Mouse (Mus musculus): ENCODE measurements around the gene Prkcsh.

Gene Prkcsh

DNA sequence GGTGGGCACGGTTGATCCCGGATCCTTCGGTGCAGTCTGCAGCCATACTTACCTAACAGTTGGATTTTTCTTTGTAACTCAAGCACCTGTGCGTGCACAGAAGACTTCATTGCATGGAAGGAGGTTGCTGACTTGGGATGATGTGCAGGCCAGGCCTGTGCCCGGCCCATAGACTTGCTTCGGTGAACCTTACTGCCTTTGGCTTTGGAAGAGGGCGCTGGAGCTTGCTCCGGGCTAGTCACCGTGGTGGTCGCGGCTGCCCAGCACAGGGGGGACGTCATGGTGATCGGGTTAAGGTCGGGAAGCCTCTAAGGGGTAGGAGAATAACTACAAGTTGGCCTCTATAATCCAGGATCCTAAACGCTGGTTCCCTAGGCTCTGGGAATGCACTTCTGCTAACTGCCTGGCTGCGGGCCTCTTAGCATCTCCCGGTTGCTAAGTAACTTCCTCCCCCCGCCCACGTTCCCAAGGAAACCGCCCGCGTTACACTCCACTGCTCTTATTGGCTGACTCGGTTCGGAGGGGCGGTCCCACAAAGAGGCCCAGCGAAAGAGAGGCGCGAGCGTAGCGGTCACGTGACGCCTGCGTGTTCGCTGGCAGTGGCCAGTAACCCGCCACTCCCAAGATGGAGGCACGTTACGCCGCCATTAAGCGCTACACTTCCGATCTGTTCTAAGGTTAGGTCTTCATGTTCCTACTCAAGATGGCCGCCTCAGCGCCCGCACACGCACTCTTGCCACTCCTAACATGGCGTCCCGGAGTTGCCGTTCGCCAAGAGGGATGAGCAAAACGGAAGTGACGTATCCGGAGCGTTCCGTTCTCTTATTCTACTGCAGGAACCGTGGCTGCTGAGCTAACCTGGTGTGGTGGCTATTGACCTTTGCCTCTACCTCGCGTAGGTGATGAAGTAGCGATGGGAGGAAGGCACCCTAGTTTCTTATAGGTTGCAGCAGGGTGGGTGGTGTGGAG lies at the start of gene Prkcsh, which contains the start of gene Ccdc151:
Gene Prkcsh (plus strand): TSS at position 613 of the 969 bp plus-strand sequence.
Gene Ccdc151 (minus strand): TSS at position 441 of the 969 bp plus-strand sequence.
- DNase-seq (ENCODE audit: low spot score), result peak; percentile 99

DNA sequence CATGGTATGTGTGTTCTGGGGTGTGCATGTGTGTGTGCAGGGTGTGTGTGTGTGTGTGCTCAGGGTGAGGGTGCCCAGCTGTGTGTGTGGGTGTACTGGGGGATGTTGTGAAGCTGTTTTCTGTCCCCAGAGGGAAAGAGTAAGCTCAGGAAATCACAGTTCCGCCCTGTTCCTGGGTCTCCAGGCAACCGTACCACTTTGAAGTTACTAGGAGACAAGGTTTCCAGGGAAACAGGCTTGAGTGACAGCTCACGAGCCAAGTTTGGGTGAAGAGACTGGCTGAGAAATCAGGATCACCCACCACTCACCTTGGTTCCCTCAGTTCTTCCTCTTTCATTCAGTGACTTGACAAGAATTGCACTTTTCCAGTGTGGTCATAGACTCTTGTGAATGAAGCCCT lies 49.0 kb upstream of the Prkcsh start:
- DNase-seq (ENCODE audit: low spot score), result no peak

DNA sequence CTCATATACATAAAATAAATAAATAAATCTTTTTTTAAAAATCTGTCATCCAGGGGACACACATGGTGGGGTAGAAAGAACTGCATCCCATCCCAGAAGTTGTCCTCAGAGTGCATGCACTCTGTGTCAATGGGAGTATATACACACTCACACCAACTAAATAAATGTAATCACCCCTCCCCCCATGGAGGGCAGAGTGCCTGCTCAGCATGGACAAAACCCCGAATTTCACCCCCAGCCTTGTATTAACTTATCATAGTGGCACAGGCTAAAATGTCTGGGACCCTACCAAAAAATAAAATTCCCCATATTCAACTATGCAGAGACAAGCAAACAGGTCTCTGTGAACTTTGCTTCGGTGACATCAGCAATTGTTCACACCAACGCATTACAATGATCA lies 48.0 kb upstream of the Prkcsh start:
- no peak for DNase-seq (ENCODE audit: low spot score)

DNA sequence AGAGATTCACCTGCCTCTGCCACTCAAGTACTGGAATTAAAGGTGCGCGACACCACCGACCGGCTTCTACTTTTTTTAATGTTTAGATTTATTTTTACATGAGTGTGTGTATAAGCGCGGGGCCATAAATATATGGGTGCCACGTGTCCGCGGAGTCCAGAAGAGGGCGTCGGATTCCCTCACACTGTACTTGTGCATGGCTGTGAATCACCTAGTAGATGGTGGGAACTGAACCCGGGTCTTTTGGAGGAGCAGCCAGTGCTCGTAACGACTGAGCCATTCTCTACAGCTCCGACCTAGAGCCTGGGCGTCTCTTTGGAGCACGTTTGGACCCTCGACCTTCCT lies 47.4 kb upstream of the Prkcsh start:
- no peak for DNase-seq (ENCODE audit: low spot score)

DNA sequence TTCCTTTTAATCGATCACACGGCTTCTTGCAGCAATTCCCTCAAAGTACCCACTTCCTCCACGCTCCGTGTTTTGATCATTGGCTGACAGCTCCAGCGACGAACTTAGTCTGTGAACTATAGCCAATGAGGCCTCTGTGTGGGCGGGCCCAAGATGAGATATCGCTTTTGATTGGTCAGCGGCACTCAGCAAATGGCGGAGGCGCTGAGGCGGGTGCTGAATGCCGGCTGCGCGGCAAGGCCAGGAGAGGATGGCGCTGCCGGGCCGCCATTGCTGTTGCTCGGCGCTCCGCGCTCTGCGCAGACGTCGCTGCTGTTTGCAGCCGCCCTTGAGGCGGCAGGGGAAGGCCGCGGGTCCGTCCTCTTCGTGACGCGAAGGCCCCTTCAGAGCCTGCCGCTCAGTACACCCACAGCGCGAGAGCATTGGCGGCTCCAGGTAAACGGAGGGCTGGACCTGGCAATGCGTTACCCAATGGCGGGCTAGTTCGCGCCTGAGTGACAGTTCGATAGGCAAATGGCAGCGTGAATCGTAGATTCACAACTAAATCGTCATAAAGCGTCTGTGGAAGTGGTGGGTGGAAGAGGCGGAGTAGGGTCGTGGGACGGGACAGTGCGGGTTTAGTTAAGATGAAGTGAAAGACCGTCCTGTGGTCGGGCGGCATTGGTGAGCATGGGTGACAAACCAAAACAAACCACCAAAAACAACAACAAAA lies 46.9 kb upstream of the Prkcsh start, which contains the start of gene Swsap1:
Gene Swsap1 (plus strand): TSS at position 186 of the 712 bp plus-strand sequence.
- peak; percentile 98 for DNase-seq (ENCODE audit: low spot score)

DNA sequence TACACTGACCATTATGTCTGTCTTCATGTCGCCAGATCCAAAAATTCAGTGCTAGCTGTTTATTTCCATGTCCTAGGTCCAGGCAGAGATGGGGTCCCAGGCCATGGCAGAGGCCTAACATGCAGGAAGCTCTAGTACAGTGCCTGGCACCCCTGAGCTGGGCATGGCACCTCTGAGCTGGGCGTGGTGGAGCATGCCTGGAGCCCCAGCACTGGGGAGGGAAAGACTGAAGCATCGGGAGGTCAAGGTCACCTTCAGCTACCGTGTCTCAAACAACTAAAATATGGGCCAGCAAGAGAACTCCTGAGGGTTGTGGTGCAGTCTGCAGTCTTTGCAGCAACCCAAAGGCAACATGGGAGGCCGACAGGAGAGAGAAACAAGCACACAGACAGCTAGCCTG lies 44.2 kb upstream of the Prkcsh start:
- DNase-seq (ENCODE audit: low spot score), result no peak

DNA sequence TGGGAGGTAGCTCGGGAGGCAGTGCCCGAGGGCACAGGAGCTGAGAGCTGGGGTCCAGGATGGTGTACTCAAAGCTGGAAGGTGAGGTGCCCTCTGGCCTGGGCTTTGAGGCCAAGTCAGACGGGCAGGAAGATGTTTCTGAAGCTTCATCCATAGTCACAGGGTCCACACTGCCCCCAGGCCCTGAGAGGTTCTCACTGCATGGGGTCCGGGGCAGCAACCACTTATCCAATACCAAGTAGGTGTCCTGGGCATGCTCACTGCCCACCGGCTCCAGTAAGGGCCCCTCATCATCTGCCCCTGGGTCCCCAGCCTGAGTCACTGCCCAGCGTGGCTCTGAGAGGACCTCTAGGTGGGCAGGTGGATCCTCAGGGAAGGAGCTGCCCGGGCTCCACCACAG lies 43.4 kb upstream of the Prkcsh start:
- no peak for DNase-seq (ENCODE audit: low spot score)

DNA sequence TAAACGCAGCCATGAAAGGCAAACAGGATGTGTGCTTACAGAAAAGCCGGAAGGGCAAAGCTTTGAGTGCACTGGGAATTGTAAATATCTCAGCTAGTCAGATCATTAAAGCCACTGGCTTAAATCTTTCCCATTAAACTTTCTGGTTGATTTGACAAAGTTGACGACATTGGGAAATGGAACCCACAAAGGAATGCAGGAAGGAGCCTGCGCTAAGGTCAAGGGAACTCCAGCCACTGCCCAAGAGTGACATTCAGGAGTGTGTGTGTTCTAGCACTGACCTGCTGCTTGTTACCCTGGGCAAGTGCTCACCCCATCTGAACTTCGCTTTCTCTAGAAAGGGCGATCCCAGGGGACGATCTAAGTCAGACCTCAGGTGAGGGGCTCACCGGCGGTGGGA lies 42.5 kb upstream of the Prkcsh start:
- no peak for DNase-seq (ENCODE audit: low spot score)

DNA sequence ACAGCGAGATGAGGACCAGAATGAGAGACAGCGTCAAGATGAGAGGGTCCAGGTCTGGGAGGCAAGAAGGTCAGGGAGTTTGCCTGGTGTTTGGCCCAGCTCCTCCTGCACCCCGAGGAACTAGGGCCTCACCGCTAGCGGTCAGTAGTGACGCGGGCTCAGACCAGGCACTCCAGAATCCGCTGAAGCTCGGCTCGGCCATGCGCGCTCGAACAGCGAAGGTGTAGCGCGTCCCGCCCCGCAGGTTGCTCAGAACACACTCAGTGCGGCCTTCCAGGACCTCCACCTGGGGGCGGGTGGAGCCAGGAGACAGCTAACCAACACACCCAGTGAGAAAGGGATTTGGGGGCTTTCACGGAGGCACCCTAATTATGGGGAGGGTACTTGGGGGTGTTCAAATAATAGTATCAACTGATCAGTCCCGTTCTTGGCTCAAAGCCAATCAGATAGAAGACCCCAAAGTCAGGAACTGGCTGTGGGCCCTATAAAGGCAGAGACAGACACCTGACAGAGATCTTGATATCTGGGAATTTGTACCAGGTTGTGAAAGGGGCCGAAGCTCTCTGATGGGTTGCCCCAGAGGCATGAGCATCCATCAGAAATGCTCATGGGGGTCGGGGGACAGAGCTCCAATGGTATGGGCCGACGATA lies 41.9 kb upstream of the Prkcsh start:
- DNase-seq (ENCODE audit: low spot score), result no peak

DNA sequence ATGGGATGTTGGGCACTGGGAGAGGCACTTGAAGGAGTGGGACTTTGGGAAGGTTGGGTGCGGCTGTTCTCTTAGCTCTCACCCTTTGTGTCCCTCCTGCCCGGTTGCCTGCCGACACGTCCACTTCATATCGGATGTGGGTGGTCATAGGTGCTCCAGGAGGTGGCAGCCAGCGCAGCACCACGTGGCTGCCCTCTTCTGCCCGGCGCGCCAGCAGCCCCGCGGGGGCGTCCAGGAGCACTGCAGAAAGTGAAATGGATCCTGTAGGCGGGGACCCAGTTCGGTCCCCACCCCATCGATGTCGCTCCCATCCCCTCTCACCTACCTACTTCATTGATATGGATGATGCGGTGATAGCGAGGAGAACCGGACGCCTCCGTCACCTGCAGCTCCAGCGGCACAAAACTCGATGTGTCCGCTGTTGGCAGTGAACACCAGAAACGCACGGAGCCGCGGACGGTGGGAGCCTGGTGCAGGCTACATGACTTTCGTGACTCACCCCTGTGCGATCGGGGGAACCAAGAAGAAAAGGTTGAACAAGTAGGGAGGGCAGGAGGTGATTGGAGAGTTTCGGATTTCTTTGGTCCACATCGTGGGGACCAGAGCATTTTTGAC lies 41.1 kb upstream of the Prkcsh start:
- DNase-seq (ENCODE audit: low spot score), result no peak

DNA sequence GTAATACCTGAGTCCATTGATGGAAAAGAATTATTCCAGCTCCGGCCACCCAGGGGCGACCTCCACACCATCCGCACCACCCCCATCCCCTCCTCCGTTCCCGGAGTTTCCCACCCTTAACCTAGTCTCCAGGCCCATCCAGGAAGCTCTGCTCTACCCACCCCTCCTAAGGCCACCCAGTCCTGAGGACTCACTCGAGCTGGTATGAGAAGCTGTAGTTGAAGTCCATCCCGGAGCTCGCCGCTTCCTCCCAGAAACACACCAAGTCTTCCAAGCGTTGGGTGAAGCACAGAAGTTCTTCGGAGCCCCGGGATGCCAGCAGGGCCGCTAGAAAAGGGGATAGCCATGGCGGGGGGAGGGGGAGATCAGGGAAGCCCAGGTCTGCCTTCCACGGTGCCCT lies 40.6 kb upstream of the Prkcsh start:
- no peak for DNase-seq (ENCODE audit: low spot score)

DNA sequence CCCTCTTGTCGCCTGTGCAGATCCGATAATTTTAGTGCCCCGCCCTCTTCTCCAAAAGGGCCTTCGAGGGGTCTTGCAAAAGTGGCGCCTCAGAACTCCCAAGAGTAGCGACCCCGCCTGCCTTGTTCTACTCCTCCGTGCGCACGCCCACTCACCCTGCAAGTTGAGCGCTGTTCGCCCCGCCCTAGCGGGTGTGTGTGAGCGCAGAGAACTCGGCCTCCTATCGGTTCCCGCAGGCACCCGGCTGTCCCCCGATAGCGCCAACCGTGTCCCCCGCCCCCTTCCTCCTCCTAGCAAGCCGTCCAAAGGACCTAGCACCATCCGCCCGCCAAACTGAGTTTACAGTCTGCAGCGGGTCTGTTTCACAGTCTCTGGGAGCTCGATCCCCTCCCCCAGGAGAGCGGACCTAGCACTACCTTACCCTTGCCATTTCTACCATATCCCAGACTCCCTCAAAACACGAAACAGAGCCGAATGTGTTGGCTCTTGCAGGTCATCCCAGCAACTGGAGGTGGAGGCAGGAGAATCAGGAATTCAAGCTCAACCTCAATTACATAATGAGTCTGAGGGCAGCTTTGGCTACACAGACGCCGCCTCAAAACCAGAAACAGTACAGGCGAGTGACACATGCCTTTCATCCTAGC lies 40.1 kb upstream of the Prkcsh start:
- peak; percentile 62 for DNase-seq (ENCODE audit: low spot score)

DNA sequence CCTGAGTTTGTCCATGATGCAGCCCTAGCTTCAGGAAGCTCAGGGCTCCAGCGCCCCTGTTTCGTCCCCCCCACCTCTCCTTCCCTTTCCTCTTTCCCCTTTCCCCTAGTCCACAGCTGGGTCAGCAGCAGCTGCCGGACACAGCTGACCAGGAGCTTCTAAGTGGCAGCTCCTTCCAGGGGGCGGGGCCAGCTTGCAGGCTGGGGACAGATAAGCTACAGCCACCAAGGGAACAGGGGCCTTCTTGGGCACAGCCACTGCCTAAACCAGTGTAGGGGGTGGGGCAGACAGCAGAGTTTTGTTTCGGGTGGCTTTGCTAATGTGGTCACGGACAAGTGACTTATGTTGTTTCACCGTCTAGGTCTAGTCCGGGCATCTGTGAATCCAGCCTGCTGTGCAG lies 39.2 kb upstream of the Prkcsh start, which contains the start of gene Epor:
Gene Epor (minus strand): TSS at position 90 of the 400 bp plus-strand sequence.
- DNase-seq (ENCODE audit: low spot score), result no peak

DNA sequence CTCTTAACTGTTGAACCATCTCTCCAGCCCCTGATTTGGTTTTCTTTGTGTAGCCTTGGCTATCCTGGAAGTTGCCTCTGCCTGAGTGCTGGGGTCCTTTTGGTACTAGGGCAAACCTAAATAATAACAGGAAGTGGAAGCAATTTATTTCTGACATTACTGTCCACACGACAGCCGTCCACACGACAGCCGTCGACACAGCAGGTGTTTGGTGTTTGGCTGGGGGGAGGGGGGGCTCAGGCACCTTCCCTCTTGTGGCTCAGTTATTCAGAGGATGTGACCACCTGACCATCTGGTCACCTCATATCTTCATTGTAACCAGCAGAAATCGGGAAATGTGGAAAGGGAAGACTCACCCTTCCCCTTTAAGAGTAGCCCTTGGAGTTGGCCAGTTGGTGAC lies 33.7 kb upstream of the Prkcsh start:
- no peak for DNase-seq (ENCODE audit: low spot score)

DNA sequence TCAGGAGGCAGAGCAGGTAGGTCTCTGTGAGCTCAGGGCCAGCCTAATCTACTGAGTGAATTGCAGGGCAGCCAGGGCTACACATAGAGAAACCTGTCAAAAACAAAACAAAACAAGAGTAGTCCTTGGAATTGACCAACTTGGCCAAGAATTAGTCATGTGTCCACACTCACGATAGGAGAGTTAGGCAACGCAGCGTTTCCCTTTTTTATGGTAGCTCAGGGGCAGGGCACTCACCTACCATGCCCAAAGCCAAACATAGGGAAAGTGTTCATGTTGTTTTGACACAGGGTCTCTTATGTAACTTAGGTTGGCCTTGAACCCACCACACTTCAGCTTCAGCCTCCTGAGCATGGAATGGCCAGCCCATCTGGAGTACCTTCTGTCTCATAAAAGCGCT lies 33.3 kb upstream of the Prkcsh start:
- no peak for DNase-seq (ENCODE audit: low spot score)

DNA sequence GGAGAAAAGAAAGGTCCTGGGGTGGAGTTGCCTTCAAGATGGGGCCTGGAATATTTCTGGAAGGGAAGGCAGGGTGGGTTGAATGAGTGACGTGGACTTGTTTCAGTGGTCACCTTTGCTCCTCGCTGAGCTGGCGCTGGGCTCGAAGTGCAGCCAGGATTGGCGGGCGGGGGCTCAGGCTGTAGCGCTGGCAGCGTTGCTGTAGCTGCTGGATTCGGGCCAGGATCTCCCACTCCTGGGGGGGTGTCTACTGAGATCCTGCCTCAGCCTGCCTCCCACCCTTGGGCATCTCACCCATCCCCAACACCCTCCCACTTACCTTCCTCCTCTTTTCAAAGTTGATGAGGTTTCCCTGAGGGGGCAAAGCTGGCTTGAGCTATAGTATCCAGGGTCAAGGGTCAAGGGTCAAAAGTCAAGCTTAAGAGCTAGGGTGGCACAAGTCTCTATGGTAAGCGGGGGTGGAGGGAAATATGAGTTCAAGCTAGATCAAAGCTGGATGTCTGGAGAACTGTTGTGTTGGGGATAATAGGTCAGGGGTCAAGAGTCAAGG lies 25.9 kb upstream of the Prkcsh start:
- DNase-seq (ENCODE audit: low spot score), result no peak

DNA sequence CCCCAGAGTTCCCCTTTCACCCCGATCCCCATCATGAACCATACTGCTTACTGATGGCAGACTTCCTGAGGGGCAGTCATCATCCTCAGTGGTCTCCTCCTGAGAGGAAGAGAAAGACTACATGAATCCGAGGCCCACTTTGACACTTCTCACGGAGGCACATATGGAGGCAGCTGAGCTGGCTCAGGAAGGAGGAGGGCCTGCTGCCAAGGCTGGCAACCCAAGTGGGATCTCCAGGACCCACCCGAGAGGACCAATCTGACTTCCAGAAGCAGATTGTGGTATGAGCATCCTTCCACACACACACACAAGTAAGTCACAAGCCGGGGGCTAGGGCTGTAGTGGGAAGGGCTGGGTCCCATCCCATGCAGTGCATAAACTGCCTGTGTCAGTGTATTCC lies 25.3 kb upstream of the Prkcsh start:
- no peak for DNase-seq (ENCODE audit: low spot score)

DNA sequence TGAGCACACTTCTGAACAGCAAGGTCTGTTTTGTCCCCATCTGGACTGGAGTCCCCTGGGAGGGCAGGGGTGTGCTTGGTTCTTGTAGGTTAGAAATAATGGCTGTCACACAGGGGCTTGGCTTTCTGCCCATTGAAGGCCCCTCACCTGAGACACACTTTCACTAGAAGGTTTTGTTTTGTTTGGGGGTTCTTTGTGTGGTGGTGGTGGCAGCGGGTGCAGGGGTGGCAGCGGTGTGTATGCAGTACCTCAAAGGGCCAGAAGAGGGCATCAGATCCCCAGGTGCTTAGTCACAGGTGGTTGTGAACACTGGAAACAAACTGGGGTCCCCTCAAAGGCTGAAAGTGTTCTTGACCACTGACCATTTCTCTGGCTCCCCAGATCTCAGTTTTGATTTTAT lies 24.6 kb upstream of the Prkcsh start:
- peak; percentile 40 for DNase-seq (ENCODE audit: low spot score)

DNA sequence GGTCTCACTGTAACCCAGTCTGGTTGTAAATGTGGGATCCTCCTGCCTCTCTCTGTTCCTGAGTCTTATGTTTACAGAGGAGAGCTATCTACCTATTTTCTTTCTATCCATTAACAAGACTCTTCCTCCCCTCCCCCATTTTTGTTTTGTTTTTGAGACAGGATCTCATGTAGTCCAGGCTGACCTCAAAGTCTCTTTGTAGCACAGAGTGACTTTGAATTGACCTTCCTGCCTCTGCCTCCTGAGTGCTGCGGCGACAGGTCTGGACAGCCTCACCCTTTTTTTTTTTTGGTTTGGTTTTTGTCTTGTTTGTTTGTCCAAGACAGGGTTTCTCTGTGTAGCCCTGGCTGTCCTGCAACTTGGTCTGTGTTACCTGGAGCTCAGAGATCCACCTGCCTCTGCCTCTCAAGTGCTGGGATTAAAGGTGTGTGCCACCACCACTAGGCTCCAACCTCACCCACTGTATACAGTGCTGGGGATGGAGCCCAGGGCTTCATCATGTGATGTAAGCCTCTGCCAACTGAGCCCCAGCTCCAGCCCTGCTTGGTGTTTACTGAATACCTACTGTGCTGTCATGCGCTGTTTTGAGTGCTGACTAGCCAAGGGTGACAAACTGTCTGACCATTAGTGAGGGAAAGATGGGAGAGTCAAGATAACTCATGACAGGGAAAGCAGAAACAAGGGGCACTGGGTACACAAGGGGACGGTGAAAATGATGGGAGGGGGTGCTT lies 24.0 kb upstream of the Prkcsh start:
- DNase-seq (ENCODE audit: low spot score), result no peak

DNA sequence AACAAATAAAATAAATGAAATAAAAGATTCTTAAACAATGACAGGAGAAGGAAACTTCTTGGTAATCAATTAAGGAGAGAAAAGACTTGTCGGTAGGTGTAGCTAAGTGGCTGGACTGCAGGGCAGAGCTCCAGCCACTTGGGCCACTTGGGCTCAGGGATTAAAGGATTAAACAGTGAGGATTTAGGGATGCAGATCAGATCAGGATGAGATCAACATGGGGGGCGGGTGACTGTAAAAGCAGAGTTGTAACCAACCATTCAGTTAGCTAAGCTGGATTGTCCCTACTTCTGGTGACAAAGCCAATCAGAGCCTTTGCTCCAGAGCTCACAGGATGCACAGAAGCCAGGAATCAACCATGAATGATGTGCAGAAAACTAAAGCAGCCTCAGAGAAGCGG lies 18.7 kb upstream of the Prkcsh start:
- no peak for DNase-seq (ENCODE audit: low spot score)

Data from T-cell, adult 2 months (primary cell).